Comparison of ENCODE assay signal across 25 mouse cellular contexts in genomic region chr5:114742572-114742971, GRCm38 (mm10). TPM values are rescaled to one million over a fixed set of nuclear protein-coding genes. Genes with fewer than 3 reads are reported as not detected.
DNase-seq lines count a peak whose midpoint lies in the region; ATAC-seq and TF ChIP-seq lines count a peak whose summit lies in the region.
"Had no signal": no experiment of that assay in that cellular context is flagged by ENCODE, and none has a peak within 500 bp of the region (broad histone marks: within the 10 kb centered on the region; RNA-seq: fewer than 3 reads in every experiment).

No protein-coding gene starts in this region.

- no peak for TF ChIP-seq CTCF in layer of hippocampus, adult 2 months (conservative IDR thresholded peaks at IDR 0.05)
- no peak for TF ChIP-seq CTCF in brain, embryonic 14.5 days (IDR thresholded peaks at IDR 0.05; ENCODE audit: borderline replicate concordance, extremely low read depth, insufficient read depth, insufficient read length)

- H3K4me3 ChIP-seq in forebrain, embryonic 14.5 days (ENCODE audit: low read depth, low read length): no peak overlapping the region
- H3K4me3 ChIP-seq in forebrain, embryonic 13.5 days: no peak overlapping the region
- H3K4me3 ChIP-seq in heart, embryonic 15.5 days: no peak overlapping the region
- H3K4me3 ChIP-seq in layer of hippocampus, adult 2 months: no peak overlapping the region
- H3K4me3 ChIP-seq: embryonic facial prominence, embryonic 12.5 days; heart, embryonic 10.5 days; hindbrain, embryonic 10.5 days; kidney, embryonic 15.5 days; midbrain, embryonic 13.5 days; neural tube, embryonic 12.5 days had no signal

- H3K4me1 ChIP-seq in forebrain, embryonic 14.5 days (ENCODE audit: control insufficient read depth, insufficient read depth, low read length): no peaks in the 10 kb centered on the region
- no peaks in the 10 kb centered on the region for H3K4me1 ChIP-seq in forebrain, embryonic 13.5 days
- H3K4me1 ChIP-seq in heart, embryonic 15.5 days (replicated peaks): peaks cover 42% of the 10 kb centered on the region
- H3K4me1 ChIP-seq: midbrain, embryonic 13.5 days; neural tube, embryonic 12.5 days had no signal

- H3K9ac ChIP-seq in forebrain, embryonic 14.5 days (ENCODE audit: low read length): no peak overlapping the region
- no peak overlapping the region for H3K9ac ChIP-seq in forebrain, embryonic 13.5 days
- H3K9ac ChIP-seq in heart, embryonic 15.5 days: 0 out of 2 replicates have a peak overlapping the region, but pooled peaks have one; percentile 14
- H3K9ac ChIP-seq: embryonic facial prominence, embryonic 12.5 days; kidney, embryonic 15.5 days; liver, embryonic 14.5 days; midbrain, embryonic 13.5 days; neural tube, embryonic 12.5 days had no signal

- no peaks in the 10 kb centered on the region for H3K27me3 ChIP-seq in forebrain, embryonic 14.5 days (replicated peaks; ENCODE audit: control insufficient read depth, insufficient read depth, low read length)
- H3K27me3 ChIP-seq in forebrain, embryonic 13.5 days: no peaks in the 10 kb centered on the region
- H3K27me3 ChIP-seq in heart, embryonic 15.5 days: no peaks in the 10 kb centered on the region
- H3K27me3 ChIP-seq: embryonic facial prominence, embryonic 12.5 days; kidney, embryonic 15.5 days; midbrain, embryonic 13.5 days; neural tube, embryonic 12.5 days had no signal

- 89% methylated on average over 10 of the region's 10 CpGs for WGBS in forebrain, embryonic 14.5 days
- 87% methylated on average over 10 of the region's 10 CpGs for WGBS in forebrain, embryonic 13.5 days
- WGBS in heart, embryonic 15.5 days: 91% methylated on average over 10 of the region's 10 CpGs

- peak overlapping the region; percentile 23; the same call in 1 of the 2 replicates for H3K27ac ChIP-seq in forebrain, embryonic 14.5 days (ENCODE audit: low read depth, low read length)
- no peak overlapping the region for H3K27ac ChIP-seq in forebrain, embryonic 13.5 days
- peak overlapping the region; percentile 38; the same call in 1 of the 2 replicates for H3K27ac ChIP-seq in heart, embryonic 15.5 days
- H3K27ac ChIP-seq in layer of hippocampus, adult 2 months: peak overlapping the region; percentile 84
- H3K27ac ChIP-seq: embryonic facial prominence, embryonic 12.5 days; heart, embryonic 10.5 days; hindbrain, embryonic 10.5 days; kidney, embryonic 15.5 days; liver, embryonic 14.5 days; macrophage; midbrain, embryonic 13.5 days; neural tube, embryonic 12.5 days had no signal

- peaks cover 94% of the 10 kb centered on the region for H3K36me3 ChIP-seq in forebrain, embryonic 14.5 days (ENCODE audit: control insufficient read depth, insufficient read depth, low read length)
- H3K36me3 ChIP-seq in forebrain, embryonic 13.5 days (ENCODE audit: poor library complexity, severe bottlenecking): peaks cover 91% of the 10 kb centered on the region
- H3K36me3 ChIP-seq in heart, embryonic 15.5 days: peaks cover 64% of the 10 kb centered on the region

- TF ChIP-seq POLR2A in brain, embryonic 14.5 days (IDR thresholded peaks at IDR 0.05; ENCODE audit: borderline replicate concordance, extremely low read depth, insufficient read depth, insufficient read length, poor library complexity, severe bottlenecking): no peak

- no peak for ATAC-seq in forebrain, embryonic 14.5 days
- ATAC-seq in forebrain, embryonic 13.5 days: no peak
- ATAC-seq in heart, embryonic 15.5 days (replicated peaks; ENCODE audit: insufficient number of reproducible peaks, insufficient read depth, low FRiP score, low read depth): no peak
- ATAC-seq: CD4-positive, CD25-positive, alpha-beta regulatory T cell, adult 4 months; midbrain, embryonic 13.5 days had no signal

- no peaks in the 10 kb centered on the region for H3K9me3 ChIP-seq in forebrain, embryonic 14.5 days (replicated peaks; ENCODE audit: control insufficient read depth, low read length)
- no peaks in the 10 kb centered on the region for H3K9me3 ChIP-seq in forebrain, embryonic 13.5 days (replicated peaks)
- H3K9me3 ChIP-seq in heart, embryonic 15.5 days (replicated peaks): no peaks in the 10 kb centered on the region
- H3K9me3 ChIP-seq: embryonic facial prominence, embryonic 12.5 days; heart, embryonic 10.5 days; hindbrain, embryonic 10.5 days; kidney, embryonic 15.5 days; midbrain, embryonic 13.5 days; neural tube, embryonic 12.5 days had no signal

- no peak overlapping the region for H3K4me2 ChIP-seq in forebrain, embryonic 14.5 days (ENCODE audit: low read length)
- no peak overlapping the region for H3K4me2 ChIP-seq in forebrain, embryonic 13.5 days
- no peak overlapping the region for H3K4me2 ChIP-seq in heart, embryonic 15.5 days
- H3K4me2 ChIP-seq: embryonic facial prominence, embryonic 12.5 days; kidney, embryonic 15.5 days; midbrain, embryonic 13.5 days; neural tube, embryonic 12.5 days had no signal

- DNase-seq in forebrain, embryonic 14.5 days (ENCODE audit: low spot score): no peak
- DNase-seq in heart, adult 11 months: no peak
- DNase-seq in layer of hippocampus, adult 2 months (ENCODE audit: low spot score in 2 of 2): no peak
- DNase-seq in layer of hippocampus, adult 9-10 months (ENCODE audit: low spot score): no peak
- peak; percentile 26 for DNase-seq in brain, embryonic 14.5 days (ENCODE audit: low read depth)
- DNase-seq in left cerebral cortex, adult 8-10 months (ENCODE audit: low spot score in 2 of 2): no peak
- DNase-seq: adrenal gland, postnatal 14 days; gastrocnemius, postnatal 10 days; kidney, adult 18-20 months; kidney, postnatal 25 days; liver; lung, adult 2 months; lung, postnatal 10 days; thymus, postnatal 4 days had no signal

RNA-seq across cellular contexts. Expression of gene Ankrd13a, which starts 31.9 kb away (rescaled TPM):
- polyA plus RNA-seq in forebrain, embryonic 14.5 days (2014; fragmentation: Nextera tagmentation; extraction: Ambion mirVana): 25.8 and 32.3 TPM in 2 replicates
- 26.8 and 30.0 TPM in 2 replicates for polyA plus RNA-seq in forebrain, embryonic 13.5 days (2015; fragmentation: Nextera tagmentation; extraction: Ambion mirVana)
- polyA plus RNA-seq in heart, embryonic 15.5 days (2015; fragmentation: Nextera tagmentation; extraction: Ambion mirVana): 28.3 and 42.0 TPM in 2 replicates
- 10 to 100 TPM; 39.6 to 48.8 TPM for total RNA-seq in layer of hippocampus, adult 2 months (2021)
- 51.3 and 58.6 TPM in 2 replicates for polyA plus RNA-seq in brain, embryonic 14.5 days (2012; rRNA removed)
- total RNA-seq in left cerebral cortex, adult 8-10 months (2022): 10 to 100 TPM; 39.5 to 52.2 (median 45.9) TPM

RNA-seq across cellular contexts. Expression of gene Git2, which starts 32.7 kb away (rescaled TPM):
- 29.1 and 36.3 TPM in 2 replicates for polyA plus RNA-seq in forebrain, embryonic 14.5 days (2014; fragmentation: Nextera tagmentation; extraction: Ambion mirVana)
- polyA plus RNA-seq in forebrain, embryonic 13.5 days (2015; fragmentation: Nextera tagmentation; extraction: Ambion mirVana): 41.2 and 45.3 TPM in 2 replicates
- 31.0 and 43.2 TPM in 2 replicates for polyA plus RNA-seq in heart, embryonic 15.5 days (2015; fragmentation: Nextera tagmentation; extraction: Ambion mirVana)
- 10 to 100 TPM; 45.7 to 47.5 TPM for total RNA-seq in layer of hippocampus, adult 2 months (2021)
- polyA plus RNA-seq in brain, embryonic 14.5 days (2012; rRNA removed): 48.6 and 57.5 TPM in 2 replicates
- total RNA-seq in left cerebral cortex, adult 8-10 months (2022): 10 to 100 TPM; 50.4 to 53.8 (median 52.0) TPM

RNA-seq across cellular contexts. Expression of gene Tchp, which starts 35.0 kb away (rescaled TPM):
- polyA plus RNA-seq in forebrain, embryonic 14.5 days (2014; fragmentation: Nextera tagmentation; extraction: Ambion mirVana): 7.1 and 10.4 TPM in 2 replicates
- 22.6 and 23.8 TPM in 2 replicates for polyA plus RNA-seq in forebrain, embryonic 13.5 days (2015; fragmentation: Nextera tagmentation; extraction: Ambion mirVana)
- 8.6 TPM in 2 replicates for polyA plus RNA-seq in heart, embryonic 15.5 days (2015; fragmentation: Nextera tagmentation; extraction: Ambion mirVana)
- 10 to 100 TPM; 12.7 to 19.3 TPM for total RNA-seq in layer of hippocampus, adult 2 months (2021)
- 31.1 and 32.2 TPM in 2 replicates for polyA plus RNA-seq in brain, embryonic 14.5 days (2012; rRNA removed)
- 10 to 100 TPM; 10.7 to 18.7 (median 13.2) TPM for total RNA-seq in left cerebral cortex, adult 8-10 months (2022)

RNA-seq across cellular contexts. Expression of gene Gltp, which starts 51.8 kb away (rescaled TPM):
- 31.2 and 32.4 TPM in 2 replicates for polyA plus RNA-seq in forebrain, embryonic 14.5 days (2014; fragmentation: Nextera tagmentation; extraction: Ambion mirVana)
- polyA plus RNA-seq in forebrain, embryonic 13.5 days (2015; fragmentation: Nextera tagmentation; extraction: Ambion mirVana): 51.7 and 57.1 TPM in 2 replicates
- polyA plus RNA-seq in heart, embryonic 15.5 days (2015; fragmentation: Nextera tagmentation; extraction: Ambion mirVana): 45.9 and 70.4 TPM in 2 replicates
- total RNA-seq in layer of hippocampus, adult 2 months (2021): 10 to 100 TPM; 23.6 to 27.3 TPM
- 29.3 and 33.1 TPM in 2 replicates for polyA plus RNA-seq in brain, embryonic 14.5 days (2012; rRNA removed)
- 10 to 100 TPM; 33.0 to 39.0 (median 35.4) TPM for total RNA-seq in left cerebral cortex, adult 8-10 months (2022)
